Mouse (Mus musculus): ENCODE results near the gene Zfp712. TPM values are rescaled to one million over a fixed set of nuclear protein-coding genes. Genes with fewer than 3 reads are reported as not detected.

Gene Zfp712
- polyA plus RNA-seq (2015; fragmentation: Nextera tagmentation; extraction: Ambion mirVana) = 0.85 and 1.3 TPM in 2 replicates

GRCm38 (mm10) chr13:67060786-67061358 lies at the start of gene Zfp712:
TSS of gene Zfp712 (minus strand) at chr13:67061170.
- ATAC-seq = peak; percentile 97
- TF ChIP-seq CTCF (IDR thresholded peaks at IDR 0.05; ENCODE audit: low read depth) = peak; percentile 42; the same call in 1 of the 2 replicates
- Histone ChIP-seq H3K27ac (ENCODE audit: low read depth, low read length) (peak within 1 kb of the TSS; percentile 77), H3K4me3 (ENCODE audit: low read depth, low read length) (peak within 1 kb of the TSS; percentile 68), H3K4me1 (replicated peaks; ENCODE audit: control insufficient read depth, insufficient read depth, low read length) (no peaks in the 10 kb centered on the region), H3K27me3 (replicated peaks; ENCODE audit: control insufficient read depth, insufficient read depth, low read length) (no peaks in the 10 kb centered on the region), H3K9me3 (ENCODE audit: control insufficient read depth) (no peaks in the 10 kb centered on the region), H3K36me3 (ENCODE audit: control insufficient read depth, insufficient read depth) (no peaks in the 10 kb centered on the region), H3K9ac (ENCODE audit: low read depth, low read length) (peak within 1 kb of the TSS; percentile 49), H3K4me2 (replicated peaks; ENCODE audit: low read depth) (peak within 1 kb of the TSS; percentile 70)
- under 1% methylated on average over 27 of the region's 27 CpGs for WGBS

- H3K27ac ChIP-seq (ENCODE audit: low read depth, low read length) = no peak overlapping the region
- no peaks in the 10 kb centered on the region for H3K27me3 ChIP-seq (replicated peaks; ENCODE audit: control insufficient read depth, insufficient read depth, low read length)
- H3K4me2 ChIP-seq (replicated peaks; ENCODE audit: low read depth) = peak overlapping the region; percentile 69
- no peaks in the 10 kb centered on the region for H3K36me3 ChIP-seq (ENCODE audit: control insufficient read depth, insufficient read depth)
- H3K9me3 ChIP-seq (ENCODE audit: control insufficient read depth) = no peaks in the 10 kb centered on the region
- 5% methylated on average over 9 of the region's 9 CpGs for WGBS
- H3K9ac ChIP-seq (ENCODE audit: low read depth, low read length) = no peak overlapping the region
- peak overlapping the region; percentile 60 for H3K4me3 ChIP-seq (ENCODE audit: low read depth, low read length)
- peaks cover 4% of the 10 kb centered on the region; the same call in 1 of the 2 replicates for H3K4me1 ChIP-seq (replicated peaks; ENCODE audit: control insufficient read depth, insufficient read depth, low read length)
- TF ChIP-seq CTCF (IDR thresholded peaks at IDR 0.05; ENCODE audit: low read depth) = peak; percentile 60
- peak; percentile 75 for ATAC-seq
These were observed 47.8 kb upstream of the Zfp712 start for GRCm38 (mm10) chr13:67108821-67109206.

DNA sequence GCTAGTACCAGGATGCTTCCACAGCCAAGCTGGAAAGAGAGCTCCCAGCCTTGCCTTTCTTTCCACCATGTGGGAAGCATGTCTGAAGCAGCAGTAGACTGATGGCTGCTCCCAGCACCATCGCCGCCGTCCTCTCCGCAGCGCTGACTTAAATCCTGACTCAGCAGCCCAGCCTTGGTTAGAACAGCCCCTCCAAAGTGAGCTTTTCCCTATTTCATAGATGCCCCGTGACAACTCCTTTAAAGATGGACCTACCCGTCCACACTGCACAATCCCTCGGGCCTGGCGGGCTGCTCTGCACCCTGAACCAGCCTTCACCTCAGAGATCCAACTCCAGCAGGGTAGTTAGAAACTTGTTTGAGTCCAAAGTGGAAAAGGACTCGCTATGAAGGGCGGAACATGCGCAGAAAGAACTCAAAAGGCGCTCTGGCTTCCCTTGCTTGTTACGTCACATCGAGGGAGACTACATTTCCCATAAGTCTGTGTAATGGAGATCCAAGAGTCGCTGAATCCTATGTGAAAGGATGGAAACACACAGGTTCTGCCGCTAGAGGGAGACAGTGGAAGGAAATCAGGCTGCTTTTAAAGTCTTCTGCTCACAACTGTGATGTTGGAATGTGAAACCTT lies 47.3 kb upstream of the Zfp712 start, which contains the start of gene Gm28557:
Gm28557 (minus strand) TSS at position 411 of the 627 bp plus-strand sequence.
- Histone ChIP-seq H3K4me3 (ENCODE audit: low read depth, low read length) (peak within 1 kb of the TSS; percentile 60), H3K9ac (ENCODE audit: low read depth, low read length) (peak within 1 kb of the TSS; percentile 53), H3K27ac (ENCODE audit: low read depth, low read length) (peak within 1 kb of the TSS; percentile 81), H3K36me3 (ENCODE audit: control insufficient read depth, insufficient read depth) (no peaks in the 10 kb centered on the region), H3K4me2 (replicated peaks; ENCODE audit: low read depth) (peak within 1 kb of the TSS; percentile 69), H3K27me3 (replicated peaks; ENCODE audit: control insufficient read depth, insufficient read depth, low read length) (no peaks in the 10 kb centered on the region), H3K9me3 (ENCODE audit: control insufficient read depth) (no peaks in the 10 kb centered on the region), H3K4me1 (replicated peaks; ENCODE audit: control insufficient read depth, insufficient read depth, low read length) (peaks cover 4% of the 10 kb centered on the region; the same call in 1 of the 2 replicates)
- 0% methylated on average over 17 of the region's 17 CpGs for WGBS
- TF ChIP-seq CTCF (IDR thresholded peaks at IDR 0.05; ENCODE audit: low read depth) = peak; percentile 94
- peak; percentile 99 for ATAC-seq

DNA sequence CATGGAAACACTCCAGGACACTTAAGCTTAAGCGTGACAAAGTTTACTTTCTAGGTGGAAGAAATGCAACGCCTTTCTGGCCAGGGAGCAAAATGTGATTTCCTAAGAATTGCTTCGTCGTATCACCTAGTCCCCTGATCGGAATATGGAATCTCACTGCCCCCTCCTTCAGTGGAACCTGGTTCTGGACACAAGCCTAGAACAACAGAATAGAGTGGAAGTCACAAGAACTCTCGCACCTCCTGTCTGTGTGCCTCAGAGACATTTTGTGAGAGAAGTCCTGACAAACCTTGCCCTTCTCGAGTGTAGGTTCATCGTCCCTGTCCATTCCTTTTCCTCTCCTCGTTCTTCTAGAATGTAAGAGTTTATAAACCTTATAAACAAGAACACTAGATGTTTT lies 46.7 kb upstream of the Zfp712 start:
- peak overlapping the region; percentile 81; the same call in 1 of the 2 replicates for H3K27ac ChIP-seq (ENCODE audit: low read depth, low read length)
- H3K4me1 ChIP-seq (replicated peaks; ENCODE audit: control insufficient read depth, insufficient read depth, low read length) = peaks cover 4% of the 10 kb centered on the region; the same call in 1 of the 2 replicates
- no peak for TF ChIP-seq CTCF (IDR thresholded peaks at IDR 0.05; ENCODE audit: low read depth)
- no peaks in the 10 kb centered on the region for H3K36me3 ChIP-seq (ENCODE audit: control insufficient read depth, insufficient read depth)
- peak overlapping the region; percentile 53 for H3K9ac ChIP-seq (ENCODE audit: low read depth, low read length)
- ATAC-seq = no peak
- WGBS = 46% methylated on average over 9 of the region's 9 CpGs
- peak overlapping the region; percentile 69 for H3K4me2 ChIP-seq (replicated peaks; ENCODE audit: low read depth)
- no peaks in the 10 kb centered on the region for H3K9me3 ChIP-seq (ENCODE audit: control insufficient read depth)
- peak overlapping the region; percentile 60 for H3K4me3 ChIP-seq (ENCODE audit: low read depth, low read length)
- H3K27me3 ChIP-seq (replicated peaks; ENCODE audit: control insufficient read depth, insufficient read depth, low read length) = no peaks in the 10 kb centered on the region

GRCm38 (mm10) chr13:67097876-67098275 lies 36.9 kb upstream of the Zfp712 start, which contains the start of gene Zfp708:
TSS of gene Zfp708 (minus strand) at chr13:67097976.
- ATAC-seq = no peak
- WGBS = 91% methylated on average over 10 of the region's 10 CpGs

DNA sequence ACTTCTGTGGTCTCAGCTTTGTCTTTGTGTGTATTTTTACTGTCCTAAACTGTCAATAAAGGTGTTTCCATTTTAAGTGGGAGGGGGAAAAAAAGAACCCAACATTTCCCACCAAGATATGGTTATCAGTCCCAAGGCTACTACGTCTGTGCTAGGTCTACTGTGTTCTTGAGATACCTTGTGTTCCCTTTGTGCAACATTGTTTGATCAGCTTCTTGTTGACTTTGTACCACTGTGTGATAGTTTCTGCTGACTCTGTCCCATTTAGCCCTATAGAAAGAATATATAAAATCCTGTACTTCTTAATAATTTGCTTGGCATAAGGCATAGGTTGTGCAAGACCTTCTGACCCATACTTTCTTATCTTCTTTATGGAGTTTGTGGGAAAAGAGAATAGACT lies 29.2 kb upstream of the Zfp712 start:
- H3K9ac ChIP-seq (ENCODE audit: low read depth, low read length) = no peak overlapping the region
- ATAC-seq = no peak
- WGBS = 57% methylated on average over 1 of the region's 1 CpGs
- H3K9me3 ChIP-seq (ENCODE audit: control insufficient read depth) = no peaks in the 10 kb centered on the region
- H3K27ac ChIP-seq (ENCODE audit: low read depth, low read length) = no peak overlapping the region
- no peaks in the 10 kb centered on the region for H3K36me3 ChIP-seq (ENCODE audit: control insufficient read depth, insufficient read depth)
- no peak overlapping the region for H3K4me2 ChIP-seq (replicated peaks; ENCODE audit: low read depth)
- no peak for TF ChIP-seq CTCF (IDR thresholded peaks at IDR 0.05; ENCODE audit: low read depth)
- H3K4me3 ChIP-seq (ENCODE audit: low read depth, low read length) = no peak overlapping the region
- H3K4me1 ChIP-seq (replicated peaks; ENCODE audit: control insufficient read depth, insufficient read depth, low read length) = no peaks in the 10 kb centered on the region
- no peaks in the 10 kb centered on the region for H3K27me3 ChIP-seq (replicated peaks; ENCODE audit: control insufficient read depth, insufficient read depth, low read length)

More at GRCm38 (mm10) chr13:67097876-67098275, 36.9 kb upstream of the Zfp712 start, which contains the start of gene Zfp708:
- Histone ChIP-seq H3K27me3 (replicated peaks; ENCODE audit: control insufficient read depth, insufficient read depth, low read length) (no peaks in the 10 kb centered on the region), H3K4me1 (replicated peaks; ENCODE audit: control insufficient read depth, insufficient read depth, low read length) (no peaks in the 10 kb centered on the region), H3K4me3 (ENCODE audit: low read depth, low read length) (no peak within 1 kb of the TSS), H3K4me2 (replicated peaks; ENCODE audit: low read depth) (no peak within 1 kb of the TSS), H3K9me3 (ENCODE audit: control insufficient read depth) (no peaks in the 10 kb centered on the region), H3K36me3 (ENCODE audit: control insufficient read depth, insufficient read depth) (peaks cover 8% of the 10 kb centered on the region; the same call in 1 of the 2 replicates), H3K9ac (ENCODE audit: low read depth, low read length) (no peak within 1 kb of the TSS), H3K27ac (ENCODE audit: low read depth, low read length) (no peak within 1 kb of the TSS)
- no peak for TF ChIP-seq CTCF (IDR thresholded peaks at IDR 0.05; ENCODE audit: low read depth)

All from intestine, postnatal 0 days (tissue).